Mouse (Mus musculus): ENCODE measurements at regions not wholly inside any gene's neighbourhood (a gene's known extent, or its start where the extent isn't known, plus 50 kb on each side); places are given as distances from the start of the nearest gene placed in this dataset.
A peak's percentile ranks its signal among the peaks of the same experiment; 100 is the strongest.
"Not testable (repeated sequence)": the region's sequence is repeated elsewhere in the genome, so short reads cannot be mapped to it uniquely, and the experiment has no call there.

DNA sequence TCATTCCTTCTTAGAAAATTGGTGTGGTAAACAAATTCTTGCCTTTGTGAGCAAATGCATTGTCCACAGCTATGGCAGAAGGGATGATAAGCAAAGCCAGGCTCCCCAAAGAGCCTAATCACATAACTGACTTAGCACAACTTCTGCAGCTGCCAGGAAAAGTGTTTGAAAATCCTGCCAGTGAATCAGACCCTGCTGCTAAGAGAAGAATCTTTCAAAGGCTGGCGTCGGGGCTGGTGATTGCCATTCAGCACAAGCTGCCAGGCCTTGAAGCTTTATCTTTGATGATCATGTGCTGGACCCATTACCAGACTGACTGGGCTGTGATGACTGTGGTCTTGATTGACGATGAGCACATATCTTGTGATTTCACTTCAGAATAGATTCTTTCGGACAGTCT, 713.9 kb upstream of the Tex47 start:
- no peak for DNase-seq

GRCm38 (mm10) chr5:6611151-6611550, 692.8 kb upstream of the Tex47 start:
- DNase-seq = not testable (repeated sequence)

GRCm38 (mm10) chr5:6644869-6645268, 659.0 kb upstream of the Tex47 start:
- no peak for DNase-seq

GRCm38 (mm10) chr5:6676211-6676610, 627.7 kb upstream of the Tex47 start:
- DNase-seq = not testable (repeated sequence)

GRCm38 (mm10) chr5:6709668-6710309, 594.1 kb upstream of the Tex47 start:
- DNase-seq = no peak

DNA sequence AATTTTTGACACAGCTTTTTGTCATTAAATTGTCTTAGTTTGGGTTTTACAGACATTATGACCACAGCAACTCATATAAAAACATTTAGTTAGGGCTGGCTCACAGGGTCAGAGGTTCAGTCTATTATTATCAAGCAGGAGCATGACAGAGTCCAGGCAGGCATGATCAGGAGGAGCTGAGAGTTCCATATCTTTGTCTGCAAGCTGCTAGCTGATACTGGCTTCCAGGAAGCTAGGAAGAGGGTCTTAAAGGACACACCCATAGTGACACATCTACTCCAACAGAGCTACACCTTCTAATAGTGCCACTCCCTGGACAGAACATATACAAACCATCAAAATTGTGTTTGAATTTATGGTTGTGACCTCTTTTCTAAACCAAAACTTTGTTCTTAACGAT, 587.7 kb upstream of the Tex47 start:
- DNase-seq = peak; percentile 10

GRCm38 (mm10) chr5:6716630-6717029, 587.3 kb upstream of the Tex47 start:
- DNase-seq = no peak

All from liver (tissue).